Mouse (Mus musculus) gonadal fat pad, adult 2 months (tissue): ENCODE data around the gene Zfp148. TPM values are rescaled to one million over a fixed set of nuclear protein-coding genes. Genes with fewer than 3 reads are reported as not detected.
"Not testable (repeated sequence)": the region's sequence is repeated elsewhere in the genome, so short reads cannot be mapped to it uniquely, and the experiment has no call there.

ENCODE experiments used
- DNase-seq: peaks from one replicate; pipeline ENCODE4 v3.0.0-alpha.2; 2012; ENCODE audit warnings: low read depth
- polyA plus RNA-seq: library from polyadenylated mRNA; depleted of rRNA; stranded (reverse); fragments of >200 nt; gene quantifications from 2 replicates; pipeline ENCODE4 v1.2.3, GENCODE M21; 2012

Gene Zfp148
- polyA plus RNA-seq, 1 experiment: 11.9 TPM

DNA sequence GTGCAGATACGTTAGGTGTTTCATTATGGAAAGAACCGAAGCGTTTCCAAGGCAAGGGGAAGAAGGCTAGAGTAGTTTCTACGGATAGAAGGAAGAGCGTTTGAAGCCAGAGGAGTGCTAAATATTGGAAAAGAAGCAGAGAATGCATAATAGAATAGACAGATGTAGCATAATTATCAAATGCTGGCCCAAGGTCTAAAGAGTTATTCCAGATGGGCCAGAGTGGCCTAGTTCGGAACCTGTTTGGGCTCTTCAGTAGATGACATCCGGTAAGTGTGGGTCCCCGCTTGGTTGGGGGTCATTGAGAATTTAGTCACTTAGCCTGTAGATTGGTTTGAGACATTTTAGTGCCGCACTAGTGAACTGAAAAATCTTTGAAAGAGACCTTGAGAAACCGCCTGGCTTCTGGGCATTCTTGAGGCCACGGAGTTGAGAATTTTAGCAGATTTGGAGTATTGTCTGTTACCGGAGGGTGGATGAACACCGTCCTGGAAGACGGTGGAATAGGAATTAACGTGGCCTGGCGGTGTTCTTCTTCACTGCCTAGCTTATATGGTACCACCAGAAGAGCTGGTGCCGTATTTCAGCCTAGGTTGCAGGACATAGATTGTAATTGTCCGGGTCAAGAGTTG lies 1.1 kb downstream of the Zfp148 start:
- DNase-seq: no peak

DNA sequence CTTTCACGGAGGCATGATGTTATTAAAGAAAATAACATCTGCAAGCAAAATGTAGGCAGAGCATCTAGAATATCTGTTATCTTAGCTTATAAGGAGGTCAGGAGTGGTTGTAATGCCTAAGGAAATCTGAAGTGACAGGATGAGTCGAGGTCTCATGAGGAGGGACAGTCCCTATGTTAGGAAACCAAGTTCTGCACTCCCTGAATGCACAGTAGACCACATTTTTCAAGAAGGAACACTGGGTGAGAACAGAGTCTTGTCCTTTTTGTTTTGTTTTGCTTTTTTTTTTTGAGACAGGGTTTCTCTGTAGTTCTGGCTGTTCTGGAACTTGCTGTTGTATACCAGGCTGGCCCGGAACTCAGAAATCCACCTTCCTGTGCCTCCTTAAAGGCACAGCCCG lies 1.7 kb downstream of the Zfp148 start:
- no peak for DNase-seq

DNA sequence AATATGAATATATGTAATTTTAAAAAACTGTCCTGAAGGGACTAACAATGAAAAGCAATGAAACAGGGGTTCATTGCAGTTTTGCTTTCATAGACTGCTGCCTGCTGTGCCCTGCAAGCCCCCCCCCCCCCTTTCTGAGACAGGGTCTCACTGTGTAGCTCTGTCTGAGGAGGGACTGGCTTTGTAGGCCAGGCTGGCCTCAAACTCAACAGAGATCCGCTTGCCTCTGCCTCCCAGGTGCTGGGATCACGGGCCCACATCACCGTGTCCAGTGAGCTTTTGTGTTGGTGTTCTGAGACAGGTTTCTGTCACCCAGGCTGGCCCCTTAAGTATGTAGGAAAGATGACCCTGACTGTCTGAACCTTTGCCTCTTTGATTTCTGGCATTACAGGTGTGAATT lies 2.9 kb downstream of the Zfp148 start:
- DNase-seq: no peak

DNA sequence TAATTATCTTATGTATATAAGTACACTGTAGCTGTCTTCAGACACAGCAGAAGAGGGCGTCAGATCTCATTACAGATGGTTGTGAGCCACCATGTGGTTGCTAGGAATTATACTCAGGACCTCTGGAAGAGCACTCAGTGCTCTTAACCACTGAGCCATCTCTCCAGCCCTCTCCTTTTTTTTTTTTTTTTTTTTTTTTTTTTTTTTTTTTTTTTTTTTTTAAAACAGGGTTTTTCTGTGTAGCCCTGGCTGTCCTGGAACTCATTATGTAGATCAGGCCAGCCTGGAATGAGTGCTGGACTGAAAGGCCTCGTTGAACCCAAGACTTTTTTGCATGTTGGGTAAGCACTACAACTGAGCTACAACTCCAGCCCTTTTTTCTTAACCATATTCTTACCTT lies 3.4 kb downstream of the Zfp148 start:
- not testable (repeated sequence) for DNase-seq

DNA sequence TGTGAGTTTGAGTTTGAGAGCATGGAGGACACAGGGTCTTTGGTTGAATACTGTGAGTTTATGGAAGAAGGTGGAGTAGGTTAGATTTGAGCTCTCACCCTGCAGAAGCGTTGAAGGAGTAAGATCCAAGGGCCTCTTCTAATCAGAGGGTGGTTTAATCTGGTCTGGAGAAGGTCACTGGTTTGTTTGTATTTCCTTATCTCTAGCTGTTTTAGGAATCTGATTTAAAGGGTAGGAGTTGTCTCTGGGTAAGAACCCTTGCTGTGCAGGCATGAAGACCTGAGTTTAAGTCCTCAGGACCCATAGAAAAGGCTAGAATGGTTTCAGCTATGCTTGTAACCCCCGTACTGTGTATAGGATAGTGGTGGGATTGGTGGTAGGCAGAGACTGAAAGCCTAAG lies 6.4 kb downstream of the Zfp148 start:
- DNase-seq: no peak

DNA sequence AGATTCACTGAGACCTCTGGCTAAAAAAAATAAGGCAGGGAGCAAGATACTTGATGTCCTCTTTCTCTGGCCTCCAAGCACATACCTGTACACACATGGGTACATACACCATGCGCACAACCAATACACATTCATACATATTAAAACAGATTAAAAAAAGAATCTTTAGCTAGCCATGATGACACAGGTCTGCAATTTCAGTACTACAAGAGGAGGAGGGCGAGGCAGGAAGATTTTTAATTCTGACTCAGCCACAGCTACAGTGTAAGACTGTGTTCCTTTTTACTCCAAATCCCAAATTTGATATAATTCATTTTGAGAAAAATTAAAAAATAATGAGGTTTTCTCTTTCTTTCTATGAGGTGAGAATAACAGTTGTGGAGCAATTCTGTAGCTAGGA lies 6.8 kb downstream of the Zfp148 start:
- no peak for DNase-seq

DNA sequence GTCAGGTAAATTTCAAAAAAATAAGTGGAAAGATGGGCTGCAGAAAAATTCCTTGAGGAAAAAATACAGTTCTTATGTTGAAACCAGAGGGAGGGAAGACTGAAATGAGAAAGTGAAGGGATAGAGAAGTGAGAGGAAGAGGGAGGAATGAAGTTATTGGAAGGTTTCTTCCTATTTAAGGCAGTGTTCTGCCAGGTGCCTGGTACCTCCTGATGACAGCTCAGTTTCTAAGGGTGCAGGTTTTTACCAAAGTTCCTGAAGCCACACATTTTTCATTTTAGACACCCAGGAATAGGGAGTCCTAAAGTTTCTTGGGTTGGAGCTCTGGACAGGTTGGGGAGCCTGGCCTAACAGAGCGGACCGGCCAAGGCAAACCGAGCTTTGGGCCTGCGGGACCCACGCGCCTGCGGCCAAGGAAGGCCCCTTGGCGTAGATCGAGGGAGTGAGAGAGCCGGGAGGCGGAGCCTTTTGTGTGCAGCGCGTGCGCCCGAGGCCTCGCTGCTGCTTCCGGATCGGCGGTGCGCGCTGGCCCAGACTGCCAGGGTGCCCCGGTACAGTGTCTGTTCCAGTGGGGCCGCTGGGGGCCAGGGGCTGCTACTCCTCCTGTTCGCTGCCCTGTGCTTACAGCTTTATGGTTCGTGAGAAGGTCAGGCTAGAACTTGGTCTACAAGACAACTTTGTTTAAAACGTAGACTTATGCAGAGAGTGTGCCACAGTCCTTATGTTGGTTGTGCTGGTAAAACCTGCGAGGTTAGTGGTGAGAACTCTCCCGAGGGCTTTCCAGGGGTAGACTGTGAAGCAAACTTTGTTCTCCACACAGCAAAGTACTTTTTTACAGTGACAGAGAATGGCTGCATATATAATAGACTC lies 19.5 kb downstream of the Zfp148 start:
- no peak for DNase-seq

DNA sequence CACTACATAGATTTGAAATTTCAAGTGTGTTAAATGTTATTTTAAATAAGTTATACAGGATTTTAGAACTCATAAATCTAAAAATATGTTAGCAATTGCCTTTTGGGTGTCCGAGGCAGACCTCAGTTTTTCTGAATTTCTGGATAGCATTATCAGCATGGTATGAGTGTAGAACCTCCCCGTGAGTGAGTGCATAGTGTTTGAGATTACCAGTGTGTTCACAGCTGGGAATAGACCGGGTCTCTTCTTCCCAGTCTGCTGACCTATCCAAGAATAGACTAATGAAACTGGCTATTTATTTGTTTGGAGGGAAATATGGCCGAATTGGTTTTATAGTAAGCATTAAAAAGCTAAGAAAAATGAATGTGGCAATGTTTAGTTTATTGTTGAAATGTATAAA lies 20.3 kb downstream of the Zfp148 start:
- DNase-seq: no peak

DNA sequence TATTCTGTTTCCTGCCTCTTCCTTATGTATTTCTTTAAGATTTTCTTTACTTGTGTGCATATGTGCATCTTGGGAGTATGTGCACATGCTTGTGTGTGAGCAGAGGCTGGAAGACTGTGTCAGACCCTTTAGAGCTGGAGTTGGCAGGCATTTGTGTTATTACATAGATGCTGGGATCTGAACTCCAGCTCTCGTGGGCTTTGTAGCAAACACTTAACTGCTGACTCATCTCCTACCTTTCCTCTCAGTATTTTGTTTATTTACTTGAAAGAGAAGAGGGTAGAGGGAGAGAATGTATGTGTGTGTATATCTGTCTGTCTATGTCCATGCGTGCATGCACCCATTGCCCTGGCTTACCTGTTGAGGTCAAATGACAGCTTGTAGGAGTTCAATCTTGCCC lies 22.6 kb downstream of the Zfp148 start:
- no peak for DNase-seq

DNA sequence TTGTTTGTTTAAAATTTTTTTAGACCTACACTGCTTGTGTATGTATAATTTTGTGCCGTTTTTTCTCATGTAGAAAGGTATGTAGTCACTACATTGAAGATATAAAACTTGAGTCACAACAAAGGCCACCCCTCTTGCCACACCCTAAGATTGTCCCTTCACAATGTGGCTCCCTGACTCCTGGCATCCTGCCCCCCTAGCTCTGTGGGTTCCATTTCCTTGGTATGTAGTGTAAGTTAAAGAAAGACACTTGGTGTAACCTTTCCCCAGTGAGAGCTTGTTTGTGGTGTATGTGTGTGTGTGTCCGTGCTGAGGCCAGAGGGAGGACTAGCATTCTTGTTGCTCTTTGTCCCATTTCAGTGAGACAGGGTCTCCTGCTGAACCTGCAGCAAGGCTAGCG lies 23.4 kb downstream of the Zfp148 start:
- no peak for DNase-seq

DNA sequence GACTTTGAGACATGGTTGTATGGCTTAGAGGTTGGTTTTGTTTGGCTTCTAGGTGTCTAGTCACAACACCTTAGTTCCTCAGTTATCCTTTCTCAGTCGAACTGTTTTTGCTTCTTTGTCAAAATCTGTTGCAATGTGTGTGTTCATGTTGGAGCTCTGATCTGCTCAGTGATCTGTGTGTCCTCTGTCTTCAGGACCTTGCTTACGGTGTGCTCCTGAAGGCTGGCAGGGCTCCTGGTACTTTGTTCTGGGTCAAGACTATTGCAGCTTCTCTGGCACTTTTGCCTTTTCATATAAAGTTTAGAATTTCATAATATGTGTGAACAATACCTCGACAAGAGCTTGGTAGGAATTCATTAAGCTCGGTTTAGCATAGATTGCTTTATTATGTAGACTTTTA lies 24.9 kb downstream of the Zfp148 start:
- DNase-seq: peak; percentile 65

DNA sequence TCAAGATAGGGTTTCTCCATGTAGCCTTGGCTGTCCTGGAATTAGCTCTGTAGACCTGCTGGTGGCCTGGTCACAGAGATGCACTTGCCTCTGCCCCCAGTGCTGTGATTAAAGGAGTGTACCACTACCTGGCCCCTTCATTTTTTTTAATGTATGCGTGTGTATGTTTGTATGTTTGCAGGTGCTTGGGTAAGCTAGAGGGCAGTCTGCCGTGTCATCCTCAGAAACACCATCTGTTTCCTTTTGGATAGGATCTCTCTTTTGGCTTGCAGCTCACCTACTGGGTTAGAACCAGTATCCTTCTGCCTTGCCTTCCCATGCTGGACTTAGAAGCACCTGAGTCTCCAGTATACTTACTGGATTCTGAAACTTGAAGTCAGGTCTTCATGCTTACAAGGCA lies 29.5 kb downstream of the Zfp148 start:
- no peak for DNase-seq

DNA sequence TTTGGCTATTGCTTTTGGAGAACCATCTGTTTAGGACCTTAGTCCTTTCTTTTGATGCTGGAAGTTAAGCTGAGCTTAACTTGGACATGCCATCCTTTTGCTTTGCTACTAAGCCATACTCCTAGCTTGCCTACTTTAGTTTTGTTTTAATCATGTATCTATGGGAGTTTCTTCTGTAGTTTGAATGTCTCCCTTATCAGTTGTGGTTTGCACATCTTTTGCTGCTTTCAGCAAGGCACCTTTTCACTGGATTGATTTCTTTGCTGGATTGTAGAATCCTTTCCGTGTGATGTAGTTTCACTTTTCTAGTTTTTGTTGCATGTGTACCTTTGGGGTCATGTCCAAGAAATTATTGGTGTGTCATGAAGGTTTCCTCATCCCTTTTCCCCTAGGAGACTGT lies 30.0 kb downstream of the Zfp148 start:
- no peak for DNase-seq

DNA sequence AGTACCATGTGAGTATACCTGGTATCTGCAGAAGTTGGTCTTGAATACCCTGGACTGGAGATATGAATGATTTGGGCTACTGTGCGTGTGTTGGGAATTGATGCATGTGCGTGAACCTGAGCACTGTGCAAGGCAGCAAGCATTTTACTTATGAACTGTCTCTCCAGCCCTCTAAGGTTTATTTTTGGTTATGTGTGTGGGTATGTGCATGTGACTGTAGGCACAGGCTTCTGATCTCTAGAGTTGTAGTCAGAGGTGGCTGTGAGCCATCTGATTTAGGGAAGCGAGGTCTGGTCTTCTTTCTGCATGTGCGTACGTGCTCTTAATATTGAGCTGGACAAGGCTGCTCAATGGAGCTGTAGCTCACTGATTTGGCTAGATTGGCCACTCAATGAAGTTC lies 33.6 kb downstream of the Zfp148 start:
- no peak for DNase-seq

DNA sequence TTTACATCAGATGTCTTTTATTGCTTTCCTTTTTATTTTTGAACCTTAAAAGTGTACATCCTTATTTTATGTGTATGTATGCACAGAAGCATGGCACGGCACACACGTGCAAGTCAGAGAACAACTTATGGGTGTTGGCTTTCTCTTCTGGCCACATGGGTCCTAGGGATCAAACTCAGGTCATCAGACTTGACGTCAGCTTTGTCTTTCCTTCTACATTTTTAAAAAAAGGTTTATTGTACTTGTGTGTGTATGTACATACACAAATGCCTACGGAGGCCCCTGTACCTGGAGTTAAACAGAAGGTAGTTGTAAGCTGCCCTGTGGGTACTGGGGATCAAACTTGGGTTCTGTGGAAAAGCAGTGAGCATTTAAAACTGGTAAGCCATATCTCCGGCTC lies 35.0 kb downstream of the Zfp148 start:
- no peak for DNase-seq

DNA sequence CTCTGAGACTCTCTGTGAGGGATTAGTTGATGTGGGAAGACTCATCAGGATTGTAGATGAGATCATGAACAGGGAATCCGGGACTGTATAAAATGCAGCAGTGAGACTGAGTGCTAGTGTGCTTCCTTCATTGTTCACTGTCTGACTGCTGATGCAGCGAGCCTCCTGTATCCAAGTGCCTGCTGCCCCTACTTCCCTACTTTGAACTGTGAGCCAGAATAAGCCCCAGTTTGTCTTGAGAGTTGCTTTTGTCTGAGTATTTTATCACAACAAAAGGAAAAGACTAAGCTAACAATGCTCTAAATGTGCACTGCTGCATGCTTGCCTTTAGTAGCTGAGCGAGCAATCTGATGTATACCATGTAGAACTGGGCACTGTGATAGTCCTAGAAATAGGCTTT lies 47.7 kb downstream of the Zfp148 start:
- no peak for DNase-seq

DNA sequence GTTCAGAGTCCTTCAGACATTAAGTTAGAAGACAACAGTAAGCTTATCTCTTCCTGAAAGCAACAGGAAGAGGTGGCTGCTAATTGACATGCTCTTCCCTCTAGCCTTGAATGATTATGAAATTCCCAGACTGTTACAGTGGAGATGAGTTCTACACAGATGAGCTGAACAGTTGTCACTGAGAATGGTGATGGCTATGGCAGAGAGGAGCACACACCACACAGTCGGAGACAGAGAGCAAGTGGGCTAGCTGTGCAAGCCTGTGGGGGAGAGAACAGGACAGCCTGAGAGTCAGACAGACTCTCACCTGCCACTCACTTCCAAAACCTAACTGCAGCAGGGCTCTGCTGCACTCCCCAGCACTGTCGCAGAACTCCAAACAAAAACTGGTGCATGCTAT lies 51.0 kb downstream of the Zfp148 start:
- DNase-seq: no peak

DNA sequence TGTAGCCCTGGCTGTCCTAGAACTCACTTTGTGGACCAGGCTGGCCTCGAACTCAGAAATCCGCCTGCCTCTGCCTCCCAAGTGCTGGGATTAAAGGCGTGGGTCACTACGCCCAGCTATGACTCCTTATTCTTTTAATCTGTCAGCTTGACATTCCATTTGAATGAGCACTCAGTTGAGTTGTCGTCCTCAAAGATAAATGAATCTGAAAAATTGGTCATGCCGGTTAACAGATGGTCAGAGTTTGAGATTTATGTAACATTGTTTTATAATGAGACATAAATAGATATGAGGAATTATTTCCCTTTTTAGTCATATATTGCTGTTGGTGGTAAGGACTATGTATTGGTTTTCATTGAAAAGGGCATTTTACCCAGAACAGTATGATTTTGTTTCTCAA lies 60.4 kb downstream of the Zfp148 start:
- no peak for DNase-seq

DNA sequence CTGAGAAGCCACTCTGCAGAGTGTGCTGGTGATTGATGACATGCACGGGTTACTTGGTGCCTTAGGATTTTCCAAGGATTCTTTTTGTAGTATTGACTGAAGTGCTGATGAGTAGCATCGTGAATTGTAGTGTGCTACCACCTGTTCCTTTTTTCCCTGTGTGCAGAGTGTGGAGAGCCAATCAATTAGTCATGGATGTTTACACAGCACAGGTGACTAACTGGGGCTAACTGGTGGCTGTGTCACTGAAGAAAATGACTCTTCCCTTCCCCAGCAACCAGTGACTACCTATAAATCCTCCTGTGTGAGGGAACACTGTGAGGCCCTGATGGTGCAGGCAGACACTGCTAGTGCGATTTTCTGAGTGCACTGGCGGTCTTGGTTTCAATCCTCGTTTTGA lies 66.2 kb downstream of the Zfp148 start:
- no peak for DNase-seq

DNA sequence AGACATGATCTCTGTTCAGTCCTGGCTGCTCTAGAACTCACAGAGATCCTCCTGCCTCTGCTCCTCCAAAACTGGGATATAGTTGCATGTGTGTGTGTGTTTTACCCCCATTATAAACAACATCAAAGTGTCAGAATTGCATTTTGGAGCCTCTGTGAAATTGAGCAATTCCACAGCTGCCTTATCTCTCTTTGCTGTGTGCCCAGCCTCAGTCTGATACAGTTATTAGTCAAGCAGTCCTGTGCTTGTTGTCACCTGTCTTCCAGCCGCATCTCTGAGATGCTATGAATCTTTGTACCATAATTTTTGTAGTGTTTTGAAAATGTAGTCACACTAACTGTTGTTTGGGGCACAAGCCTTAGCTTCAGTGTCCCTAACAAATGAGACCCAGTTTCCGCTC lies 73.2 kb downstream of the Zfp148 start:
- no peak for DNase-seq

DNA sequence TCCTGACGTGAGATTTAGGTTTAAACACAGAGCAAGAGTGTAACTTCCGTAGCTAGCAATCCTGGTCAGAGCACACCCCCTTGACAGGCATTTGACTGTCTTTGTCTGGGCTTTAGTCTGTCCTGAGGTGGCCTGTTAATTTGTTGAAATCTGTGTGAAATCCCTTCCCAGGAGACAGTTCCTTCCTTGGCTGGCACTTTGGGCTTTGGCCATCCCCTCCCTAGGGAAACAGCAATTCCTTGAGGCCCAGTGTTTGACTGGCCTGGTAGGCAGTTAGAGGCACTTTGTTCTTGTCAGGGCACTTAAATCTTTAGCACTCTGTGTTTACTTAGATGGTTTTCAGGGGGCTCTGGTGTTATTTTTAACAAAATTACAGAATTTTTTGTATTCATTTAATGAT lies 73.7 kb downstream of the Zfp148 start:
- no peak for DNase-seq

DNA sequence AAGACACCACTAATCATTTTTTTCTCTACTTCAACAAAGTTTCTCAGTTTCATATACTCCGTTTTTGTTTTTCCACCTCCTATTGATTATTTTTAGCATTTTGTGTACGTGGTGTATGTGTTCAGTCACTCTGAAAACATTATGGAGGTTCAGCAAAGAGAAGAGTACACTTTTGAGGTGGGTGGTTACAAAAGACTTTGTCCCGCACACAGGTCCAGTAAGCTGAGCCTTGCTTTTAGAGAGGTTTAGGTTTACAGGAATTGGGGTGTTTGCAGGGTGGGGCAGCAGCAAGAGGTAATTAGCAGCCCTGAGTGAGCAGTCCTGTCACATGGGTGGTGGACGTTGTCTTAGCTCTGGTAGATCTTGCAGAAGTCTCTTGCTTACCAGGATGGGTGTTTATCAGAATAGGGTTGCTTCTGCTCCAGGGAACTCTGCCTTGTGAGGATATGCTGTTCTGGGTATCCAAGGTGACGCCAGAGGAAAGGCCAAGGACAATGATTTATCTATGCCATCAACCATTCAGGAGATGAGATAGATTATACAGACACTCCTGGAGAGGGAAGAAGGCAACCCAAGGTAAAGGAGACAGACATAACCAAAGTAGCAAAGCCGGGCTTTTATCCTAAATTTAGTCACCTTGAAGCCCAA lies 74.8 kb downstream of the Zfp148 start:
- DNase-seq: no peak

DNA sequence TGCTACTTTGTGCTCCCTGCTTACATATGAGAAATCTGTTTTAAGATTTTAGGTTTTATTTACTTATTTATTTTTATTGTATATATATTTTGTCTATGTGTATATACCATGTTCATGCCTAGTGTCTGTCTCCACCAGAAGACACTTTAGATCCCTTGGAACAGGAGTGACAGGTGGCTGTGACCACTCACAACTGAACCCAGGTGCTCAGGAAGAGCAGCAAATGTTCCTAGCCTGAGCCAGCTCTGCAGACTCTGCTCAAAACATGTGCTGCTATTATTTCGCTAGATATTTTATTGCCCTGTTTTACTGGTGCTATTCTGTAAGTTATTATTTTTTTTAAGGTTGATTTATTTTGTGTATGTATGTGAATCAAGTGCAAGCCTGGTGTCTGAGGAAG lies 78.5 kb downstream of the Zfp148 start:
- DNase-seq: no peak
